Mouse (Mus musculus): Measurements from ENCODE around the gene Zfp735.

Gene Zfp735

DNA sequence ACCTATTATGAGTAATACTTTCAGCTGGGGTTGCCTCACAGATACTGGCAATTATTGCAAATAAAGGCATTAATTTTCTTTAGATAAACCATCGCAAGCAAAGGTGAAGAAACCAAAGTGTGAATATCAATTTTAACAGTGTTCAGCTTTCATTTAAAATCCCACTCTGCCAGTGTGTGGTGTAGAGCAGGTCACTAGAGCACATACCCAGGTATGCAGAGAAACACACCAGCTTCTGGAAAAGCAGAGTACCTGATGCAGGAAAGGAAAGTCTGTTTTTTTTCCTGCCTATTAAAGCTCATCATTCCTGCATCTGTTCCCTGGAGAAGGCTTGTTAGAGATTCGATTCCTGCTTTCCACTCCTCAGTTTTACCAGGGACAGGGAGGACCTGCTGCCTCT is at the start of gene Zfp735:
Gene Zfp735, plus strand, starts transcription at position 301 of the 400 bp plus-strand sequence.
- no peak for DNase-seq

DNA sequence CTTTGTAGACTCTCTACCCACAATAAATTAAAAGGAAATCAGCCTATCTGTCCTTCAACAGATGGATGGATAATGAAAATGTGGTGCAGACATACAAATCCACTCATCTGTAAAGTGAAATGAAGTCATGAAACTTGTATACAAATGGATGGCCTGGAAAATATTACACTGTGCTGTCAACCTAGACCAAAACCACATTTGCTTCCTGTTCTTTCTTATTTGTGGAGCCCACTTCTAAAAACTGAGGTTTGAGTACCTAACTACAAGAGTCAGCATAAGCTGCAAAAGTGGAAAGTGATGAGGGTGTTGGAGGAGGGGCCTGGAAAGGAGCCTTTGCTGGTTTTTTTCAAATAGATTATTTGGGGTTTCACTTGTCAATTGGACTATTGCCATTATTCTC is 70.5 kb downstream of the Zfp735 start:
- no peak for DNase-seq

Data from cerebellum, adult 11 months (tissue).